Mouse (Mus musculus): ENCODE data around the gene Col23a1.

The Col23a1 gene

GRCm38 (mm10) chr11:51388892-51389340 lies 99.2 kb downstream of the Col23a1 start:
- DNase-seq (ENCODE audit: low read depth, low spot score), result no peak

GRCm38 (mm10) chr11:51389763-51390162 lies 100.0 kb downstream of the Col23a1 start:
- no peak for DNase-seq (ENCODE audit: low read depth, low spot score)

GRCm38 (mm10) chr11:51390521-51390920 lies 100.8 kb downstream of the Col23a1 start:
- DNase-seq (ENCODE audit: low read depth, low spot score), result no peak

GRCm38 (mm10) chr11:51391548-51391947 lies 101.8 kb downstream of the Col23a1 start:
- DNase-seq (ENCODE audit: low read depth, low spot score), result peak; percentile 88

GRCm38 (mm10) chr11:51394301-51394865 lies 104.7 kb downstream of the Col23a1 start:
- no peak for DNase-seq (ENCODE audit: low read depth, low spot score)

GRCm38 (mm10) chr11:51396451-51396850 lies 106.7 kb downstream of the Col23a1 start:
- no peak for DNase-seq (ENCODE audit: low read depth, low spot score)

GRCm38 (mm10) chr11:51398084-51398483 lies 108.4 kb downstream of the Col23a1 start:
- no peak for DNase-seq (ENCODE audit: low read depth, low spot score)

- DNase-seq (ENCODE audit: low read depth, low spot score), result no peak
These were observed 110.6 kb downstream of the Col23a1 start for GRCm38 (mm10) chr11:51400356-51400755.

GRCm38 (mm10) chr11:51401481-51402128 lies 111.9 kb downstream of the Col23a1 start:
- DNase-seq (ENCODE audit: low read depth, low spot score), result no peak

GRCm38 (mm10) chr11:51403886-51404285 lies 114.2 kb downstream of the Col23a1 start:
- no peak for DNase-seq (ENCODE audit: low read depth, low spot score)

- no peak for DNase-seq (ENCODE audit: low read depth, low spot score)
These were observed 115.2 kb downstream of the Col23a1 start for GRCm38 (mm10) chr11:51404865-51405440.

- no peak for DNase-seq (ENCODE audit: low read depth, low spot score)
These were observed 116.8 kb downstream of the Col23a1 start for GRCm38 (mm10) chr11:51406531-51406930.

- no peak for DNase-seq (ENCODE audit: low read depth, low spot score)
These were observed 117.6 kb downstream of the Col23a1 start for GRCm38 (mm10) chr11:51407351-51407750.

GRCm38 (mm10) chr11:51410771-51411170 lies 121.1 kb downstream of the Col23a1 start:
- DNase-seq (ENCODE audit: low read depth, low spot score), result no peak

GRCm38 (mm10) chr11:51414520-51414919 lies 124.8 kb downstream of the Col23a1 start:
- DNase-seq (ENCODE audit: low read depth, low spot score), result no peak

GRCm38 (mm10) chr11:51415049-51415688 lies 125.4 kb downstream of the Col23a1 start:
- no peak for DNase-seq (ENCODE audit: low read depth, low spot score)

GRCm38 (mm10) chr11:51418807-51419206 lies 129.1 kb downstream of the Col23a1 start:
- DNase-seq (ENCODE audit: low read depth, low spot score), result no peak

GRCm38 (mm10) chr11:51421878-51422277 lies 132.2 kb downstream of the Col23a1 start:
- no peak for DNase-seq (ENCODE audit: low read depth, low spot score)

GRCm38 (mm10) chr11:51422713-51423112 lies 133.0 kb downstream of the Col23a1 start:
- DNase-seq (ENCODE audit: low read depth, low spot score), result no peak

- DNase-seq (ENCODE audit: low read depth, low spot score), result no peak
These were observed 136.4 kb downstream of the Col23a1 start for GRCm38 (mm10) chr11:51426155-51426554.

- no peak for DNase-seq (ENCODE audit: low read depth, low spot score)
These were observed 139.9 kb downstream of the Col23a1 start for GRCm38 (mm10) chr11:51429428-51430179.

- no peak for DNase-seq (ENCODE audit: low read depth, low spot score)
These were observed 140.5 kb downstream of the Col23a1 start for GRCm38 (mm10) chr11:51430180-51430578.

Measured in telencephalon, adult 2 months (tissue).